Mouse (Mus musculus) left cerebral cortex, postnatal 14 days (tissue): Measurements from ENCODE around the gene Npr1. TPM values are rescaled to one million over a fixed set of nuclear protein-coding genes. Genes with fewer than 3 reads are reported as not detected.

Experiments
- DNase-seq, 2 experiments: peaks; one replicate each; pipeline ENCODE4 v3.0.0; 2021 to 2022; ENCODE audit warnings: low spot score in 2 of 2, mixed read lengths in 1 of 2
- intact Hi-C: fragments of 180-260 bp; cut with DNase I; formaldehyde crosslinking; loops from one replicate; pipeline ENCODE4 v1.15.1; 2025
- total RNA-seq, 2 experiments: library from RNA; stranded (reverse); gene quantifications; 2 replicates each; pipeline ENCODE4 v1.2.3; 2021

Gene Npr1
- total RNA-seq, 2 experiments from 2014 or later = 3.4 TPM

DNA sequence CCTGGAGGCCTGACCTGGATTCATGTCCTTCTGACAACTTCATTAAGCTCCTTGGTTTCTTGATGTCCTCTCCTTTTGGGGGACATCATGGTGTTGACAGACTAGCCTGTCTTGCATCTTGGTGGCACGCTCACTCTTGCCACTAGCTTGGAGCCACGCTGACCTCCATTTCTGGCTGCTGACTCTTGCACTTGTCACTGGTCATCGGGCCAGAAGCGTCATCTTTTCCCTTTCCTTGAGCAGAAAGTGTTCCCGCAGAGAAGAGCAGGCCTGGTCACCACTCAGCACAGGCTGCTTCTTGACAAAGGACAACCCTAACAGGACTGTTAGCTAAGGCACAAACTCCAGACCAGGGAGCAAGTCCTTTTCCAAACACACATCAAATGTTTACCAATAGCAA lies 59.3 kb downstream of the Npr1 start:
- intact Hi-C loops = no loop called here
- DNase-seq = no peak

GRCm38 (mm10) chr3:90404609-90405008 lies 61.1 kb downstream of the Npr1 start:
- no peak for DNase-seq
- intact Hi-C loops = no loop called here

GRCm38 (mm10) chr3:90404121-90404520 lies 61.5 kb downstream of the Npr1 start:
- intact Hi-C loops = no loop called here
- DNase-seq = no peak

DNA sequence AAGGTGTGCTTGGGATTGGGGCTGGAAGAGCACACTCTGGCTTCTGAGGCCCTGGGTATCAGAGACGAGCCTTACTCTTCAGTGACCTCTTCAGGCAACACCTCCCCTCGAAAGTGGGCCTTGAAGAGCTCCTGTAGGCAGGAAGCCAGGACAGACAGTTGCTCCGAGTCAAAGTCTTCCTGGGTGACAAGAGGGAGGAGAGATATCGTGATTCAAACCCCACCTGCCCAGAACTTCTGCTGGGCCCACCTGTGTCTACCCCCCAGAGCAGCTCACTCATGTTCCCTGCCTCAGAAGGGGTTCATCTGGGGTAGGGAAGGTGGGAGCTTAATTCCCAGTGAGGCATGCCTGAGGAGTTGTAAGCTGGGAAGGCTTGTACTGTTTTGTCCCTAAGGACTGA lies 64.7 kb downstream of the Npr1 start:
- intact Hi-C loops = no loop called here
- no peak for DNase-seq

Other genes starting within 250 kb of the Npr1 start
- gene Jtb, start 234.3 kb downstream of the Npr1 start, total RNA-seq = 10 to 100 TPM; 38.8 to 44.5 TPM
- under 1 TPM in 1 of 2 experiments, not detected in 1; 0.23 TPM for gene Creb3l4, start 222.4 kb downstream of the Npr1 start, total RNA-seq
- 10 to 100 TPM; 50.5 to 51.9 TPM for gene Slc39a1, start 217.7 kb downstream of the Npr1 start, total RNA-seq
- gene Crtc2, start 211.7 kb downstream of the Npr1 start, total RNA-seq = 10 to 100 TPM; 30.5 to 31.6 TPM
- 10 to 100 TPM; 28.2 to 29.4 TPM for gene Dennd4b, start 200.7 kb downstream of the Npr1 start, total RNA-seq
- gene Gatad2b, start 172.7 kb downstream of the Npr1 start, total RNA-seq = 10 to 100 TPM; 89.0 to 96.0 TPM
- 1 to 10 TPM; 5.1 to 6.2 TPM for gene Slc27a3, start 75.9 kb downstream of the Npr1 start, total RNA-seq
- 10 to 100 TPM; 61.4 to 65.3 TPM for gene Ints3, start 32.2 kb downstream of the Npr1 start, total RNA-seq
- gene Ilf2, start 10.3 kb upstream of the Npr1 start, total RNA-seq = 10 to 100 TPM; 88.9 to 91.5 TPM
- 10 to 100 TPM; 44.6 to 50.7 TPM for gene Snapin, start 25.2 kb upstream of the Npr1 start, total RNA-seq
- 100 to 1,000 TPM; 180 to 184 TPM for gene Chtop, start 43.6 kb upstream of the Npr1 start, total RNA-seq
- gene S100a1, start 48.5 kb upstream of the Npr1 start, total RNA-seq = 10 to 100 TPM; 83.1 to 85.0 TPM
- gene S100a13, start 48.6 kb upstream of the Npr1 start, total RNA-seq = 10 to 100 TPM; 20.4 to 22.3 TPM
- gene S100a14, start 61.0 kb upstream of the Npr1 start, total RNA-seq = under 1 TPM; 0.57 TPM
- 10 to 100 TPM; 77.0 to 96.7 TPM for gene S100a16, start 71.4 kb upstream of the Npr1 start, total RNA-seq
- 1 to 10 TPM; 1.1 to 3.5 TPM for gene S100a3, start 94.7 kb upstream of the Npr1 start, total RNA-seq
- gene S100a2, start 124.4 kb upstream of the Npr1 start, total RNA-seq = not detected
- not detected for gene Gm42674, start 136.0 kb upstream of the Npr1 start, total RNA-seq
- 1 to 10 TPM; 6.8 to 7.0 TPM for gene S100a4, start 137.9 kb upstream of the Npr1 start, total RNA-seq
- not detected for gene S100a5, start 142.7 kb upstream of the Npr1 start, total RNA-seq
- 10 to 100 TPM; 30.8 to 35.1 TPM for gene S100a6, start 147.0 kb upstream of the Npr1 start, total RNA-seq
- 1 to 10 TPM; 1.0 to 1.5 TPM for gene S100a7a, start 188.2 kb upstream of the Npr1 start, total RNA-seq
- gene S100a8, start 203.1 kb upstream of the Npr1 start, total RNA-seq = not detected
- 1 to 10 TPM in 1 of 2 experiments, not detected in 1; 2.5 TPM for gene S100a9, start 229.9 kb upstream of the Npr1 start, total RNA-seq